Mouse (Mus musculus) heart, postnatal 25 days (tissue): ENCODE data around the gene Gm20390. TPM values are rescaled to one million over a fixed set of nuclear protein-coding genes. Genes with fewer than 3 reads are reported as not detected.

Experiments used
- DNase-seq: peaks from one replicate; pipeline ENCODE4 v3.0.0; 2022; ENCODE audit warnings: low spot score
- intact Hi-C: fragments of 180-260 bp; cut with DNase I; formaldehyde crosslinking; loops from one replicate; pipeline ENCODE4 v1.15.1; 2025
- total RNA-seq, 2 experiments: library from RNA; stranded (reverse); gene quantifications; 2 replicates each; pipeline ENCODE4 v1.2.3; 2021

Gene Gm20390
- total RNA-seq = 10 to 100 TPM; 15.9 to 21.2 TPM

DNA sequence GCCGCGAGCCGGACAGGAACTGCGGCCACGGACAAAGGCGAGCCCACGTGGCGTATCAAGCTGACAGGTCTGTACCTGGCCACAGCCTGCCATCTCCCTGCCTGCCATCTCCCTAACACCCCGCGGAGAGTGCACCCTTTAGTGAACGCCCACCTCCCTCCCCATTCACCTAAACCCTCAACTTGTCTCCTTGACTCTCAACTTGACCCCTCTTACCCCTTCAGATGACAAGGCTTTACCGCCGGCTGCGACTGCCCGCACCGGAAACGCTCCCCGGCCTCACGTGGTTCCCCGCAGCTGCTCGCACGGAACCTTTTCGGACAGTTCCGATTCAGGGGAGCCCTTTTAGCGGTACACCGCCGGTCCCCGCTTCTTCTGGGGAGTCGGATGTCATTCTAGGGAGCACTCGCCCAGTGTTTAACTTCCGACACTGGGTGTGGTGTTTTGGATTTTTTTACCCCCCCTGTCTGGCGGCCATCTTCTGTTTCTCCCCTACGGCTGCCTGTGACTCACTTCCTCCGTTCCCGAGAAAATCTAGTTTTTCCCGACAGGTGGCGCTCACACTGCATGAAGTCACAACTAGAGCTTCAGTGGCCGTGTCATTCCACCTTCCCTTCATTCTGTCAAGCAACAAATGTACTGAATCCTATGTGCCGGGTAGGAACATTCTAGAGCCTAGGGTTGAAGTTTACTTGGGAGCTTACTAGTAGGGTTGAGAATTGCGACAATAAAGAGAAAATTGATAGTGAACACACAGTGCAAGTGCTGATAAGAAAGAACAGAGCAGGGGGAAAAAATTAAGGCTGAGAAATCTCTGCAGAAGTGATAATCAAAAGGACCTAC, at the start of gene Gm20390, which contains the start of gene Nme1:
Gene Gm20390, minus strand, starts transcription at position 289 of the 843 bp plus-strand sequence.
Gene Nme1, minus strand, starts transcription at position 517 of the 843 bp plus-strand sequence.
- intact Hi-C loops = loop anchor here (1.0 to 5.0 kb wide), 3 partner anchors 27 to 118 kb away; no protein-coding TSS in a partner anchor
- DNase-seq = peak; percentile 91

- DNase-seq = no peak
- intact Hi-C loops = no loop called here
Measured at GRCm38 (mm10) chr11:94003346-94003745, 35.3 kb upstream of the Gm20390 start.

DNA sequence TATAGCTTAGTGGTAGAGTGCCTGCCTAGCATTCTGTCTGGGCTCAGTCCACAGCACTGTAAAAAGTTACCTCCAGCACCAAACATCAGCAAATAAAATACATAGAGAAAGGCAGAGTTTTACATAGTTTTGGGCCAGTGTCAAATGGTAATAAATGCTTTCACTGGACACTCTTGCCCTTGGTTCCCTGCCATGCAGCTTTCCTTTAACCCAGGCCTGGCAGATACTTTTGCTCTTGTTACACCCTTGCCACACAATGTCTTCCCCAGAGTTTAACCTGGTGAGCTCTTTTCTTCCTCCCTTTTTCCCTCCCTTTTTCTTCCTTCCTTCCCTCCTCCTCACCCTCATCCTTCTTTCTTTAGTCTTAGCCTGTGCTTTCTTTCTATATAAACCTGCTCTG, 31.2 kb upstream of the Gm20390 start:
- intact Hi-C loops = loop anchor here (5.0 kb wide), 1 partner anchor 42 kb away; the partner anchor contains the start of gene Nme2
- DNase-seq = no peak

DNA sequence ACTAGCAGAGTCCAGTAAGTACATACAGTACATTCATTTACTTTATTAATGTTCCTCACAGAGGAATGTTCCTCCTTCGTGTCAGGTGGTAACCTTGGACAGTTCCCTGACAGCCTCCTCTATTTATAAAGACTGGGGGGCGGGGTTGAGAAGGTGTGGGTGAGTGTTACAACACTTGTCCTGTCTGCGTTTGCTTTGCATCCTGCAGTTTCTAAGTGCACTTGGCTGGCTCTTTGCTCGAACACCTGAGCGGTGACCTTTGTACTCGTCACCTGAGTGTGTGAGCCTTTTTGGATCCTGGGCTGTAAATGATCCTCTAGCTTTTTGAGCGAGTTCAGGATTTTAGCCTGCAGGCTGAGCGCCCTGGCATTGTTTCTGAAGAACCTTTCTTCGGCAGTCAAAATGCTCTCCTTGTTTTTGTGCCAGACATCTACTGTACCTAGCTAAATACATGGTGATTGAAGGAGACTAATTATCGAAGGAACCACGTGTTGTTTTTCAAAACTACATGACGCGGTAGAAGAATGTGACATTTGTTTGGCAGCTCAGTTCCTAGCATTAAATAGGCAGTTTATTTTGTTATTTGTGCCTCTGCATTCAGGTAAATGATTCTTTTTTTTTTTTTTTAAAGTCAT, 29.2 kb upstream of the Gm20390 start:
- intact Hi-C loops = loop anchor here (5.0 kb wide), 1 partner anchor 40 kb away; the partner anchor contains the start of gene Nme2
- peak; percentile 7 for DNase-seq

GRCm38 (mm10) chr11:93996306-93997140, 28.4 kb upstream of the Gm20390 start:
- peak; percentile 32 for DNase-seq
- intact Hi-C loops = loop anchor here (5.0 kb wide), 1 partner anchor 39 kb away; the partner anchor contains the start of gene Nme2

- peak; percentile 93 for DNase-seq
- intact Hi-C loops = loop anchor here (2.0 to 5.0 kb wide), 2 partner anchors 27 to 39 kb away; partner anchors contain the start of genes Gm20390, Nme1 and Nme2
Measured at GRCm38 (mm10) chr11:93995720-93996305, 27.7 kb upstream of the Gm20390 start, which contains the start of gene Spag9. TSS of gene Spag9 (plus strand) at chr11:93996091.

DNA sequence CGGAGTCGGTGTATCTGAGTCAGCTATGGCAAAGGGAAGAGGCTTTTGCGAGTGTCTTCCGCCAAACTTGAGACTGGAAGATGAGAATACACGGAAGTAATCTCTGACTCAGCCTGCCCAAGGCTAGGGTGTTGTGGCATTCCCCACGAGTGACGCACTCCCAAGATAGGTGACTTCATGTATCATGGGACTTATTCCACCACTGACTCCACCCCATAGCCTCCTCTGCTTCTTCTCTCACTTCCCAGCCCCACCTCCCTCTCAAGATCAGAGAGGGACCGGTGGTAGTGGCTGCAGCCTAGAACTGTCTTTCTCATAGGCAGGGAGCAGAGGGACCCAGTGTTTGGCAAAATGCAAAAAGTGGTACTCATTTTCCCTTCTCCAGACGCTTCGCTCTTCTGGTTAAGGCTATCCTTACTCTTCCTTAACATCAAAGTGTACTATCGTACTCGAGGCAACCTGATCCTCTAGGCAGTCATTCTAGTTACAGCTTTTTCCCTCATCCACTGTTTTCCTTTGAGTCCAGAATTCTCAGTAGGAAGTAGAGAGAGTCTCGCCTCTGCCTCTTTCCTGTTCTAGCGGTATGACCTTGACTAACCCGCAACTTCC, 27.1 kb upstream of the Gm20390 start:
- peak; percentile 89 for DNase-seq
- intact Hi-C loops = loop anchor here (2.0 to 5.0 kb wide), 2 partner anchors 26 to 38 kb away; partner anchors contain the start of genes Gm20390, Nme1 and Nme2

- intact Hi-C loops = loop anchor here (2.0 kb wide), 1 partner anchor 26 kb away; the partner anchor contains the start of genes Gm20390 and Nme1
- DNase-seq = no peak
Measured at GRCm38 (mm10) chr11:93994531-93994930, 26.4 kb upstream of the Gm20390 start.

DNA sequence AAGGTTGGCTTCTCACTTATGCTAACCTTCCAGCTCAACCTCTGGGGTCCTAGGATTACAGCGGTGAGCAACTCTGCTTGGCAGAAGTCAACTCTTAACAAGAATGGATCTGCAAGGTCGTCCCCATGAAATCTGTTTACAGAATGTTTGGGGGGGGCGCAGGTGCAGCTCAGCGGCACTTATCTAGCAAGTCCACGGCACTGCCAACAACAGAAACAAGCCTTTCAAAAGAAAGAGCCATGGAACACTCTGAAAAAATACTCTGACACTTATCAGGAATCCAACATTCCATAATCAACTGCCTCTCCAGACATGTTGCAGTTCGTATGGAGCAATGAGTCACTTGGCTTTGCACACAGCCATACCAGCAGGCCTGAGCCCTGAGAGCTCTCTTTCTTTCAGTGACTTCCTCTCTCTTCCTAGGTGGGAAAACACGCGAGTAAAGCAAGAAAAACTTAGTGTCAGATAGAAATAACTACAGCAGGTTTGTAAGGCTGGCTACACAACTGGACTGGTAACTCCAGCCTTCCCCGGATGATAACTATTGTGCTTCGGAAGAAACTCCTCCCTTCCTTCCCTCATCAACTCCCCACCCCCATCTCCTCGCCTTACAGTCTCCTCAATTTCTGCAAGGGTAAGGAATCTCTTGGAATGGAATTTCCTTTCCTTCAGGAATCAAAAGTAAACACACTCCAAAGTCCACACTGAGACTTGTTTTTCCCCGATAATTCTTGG, 20.4 kb upstream of the Gm20390 start:
- intact Hi-C loops = no loop called here
- DNase-seq = no peak

- intact Hi-C loops = loop anchor here (1.0 kb wide), 1 partner anchor 18 kb away; no protein-coding TSS in a partner anchor
- peak; percentile 39 for DNase-seq
Measured at GRCm38 (mm10) chr11:93987625-93988327, 19.7 kb upstream of the Gm20390 start.

- intact Hi-C loops = loop anchor here (1.0 kb wide), 1 partner anchor 18 kb away; no protein-coding TSS in a partner anchor
Measured at GRCm38 (mm10) chr11:93987026-93987425, 18.9 kb upstream of the Gm20390 start.

GRCm38 (mm10) chr11:93986298-93986697, 18.2 kb upstream of the Gm20390 start:
- intact Hi-C loops = no loop called here
- no peak for DNase-seq

More at GRCm38 (mm10) chr11:93987026-93987425, 18.9 kb upstream of the Gm20390 start:
- DNase-seq = no peak

DNA sequence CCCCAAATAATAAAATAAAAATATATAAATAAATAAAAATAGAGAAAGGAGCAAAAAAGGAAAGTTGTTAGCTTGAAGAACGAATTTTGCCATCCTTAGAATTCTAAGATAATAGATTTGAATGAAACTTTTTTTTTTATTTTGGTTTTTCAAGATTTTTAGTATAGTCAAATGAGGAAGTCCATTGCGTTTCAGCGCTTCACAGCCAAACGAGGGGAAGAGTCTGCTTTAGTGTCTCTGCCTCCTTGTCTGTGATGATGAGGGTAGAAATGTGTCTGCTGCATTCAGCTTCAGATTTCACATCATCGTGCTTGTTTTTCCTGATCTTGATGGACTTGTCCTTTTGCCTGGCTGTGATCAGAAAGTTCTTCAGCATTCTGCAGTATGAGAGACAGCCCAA, 17.2 kb upstream of the Gm20390 start:
- no peak for DNase-seq

GRCm38 (mm10) chr11:93984619-93985018, 16.5 kb upstream of the Gm20390 start:
- no peak for DNase-seq
- intact Hi-C loops = no loop called here

More for the DNA sequence above, 17.2 kb upstream of the Gm20390 start:
- intact Hi-C loops = no loop called here

- DNase-seq = no peak
- intact Hi-C loops = no loop called here
Measured at GRCm38 (mm10) chr11:93979502-93980049, 11.5 kb upstream of the Gm20390 start.

- no peak for DNase-seq
- intact Hi-C loops = no loop called here
Measured at GRCm38 (mm10) chr11:93972951-93973350, 4.9 kb upstream of the Gm20390 start.

DNA sequence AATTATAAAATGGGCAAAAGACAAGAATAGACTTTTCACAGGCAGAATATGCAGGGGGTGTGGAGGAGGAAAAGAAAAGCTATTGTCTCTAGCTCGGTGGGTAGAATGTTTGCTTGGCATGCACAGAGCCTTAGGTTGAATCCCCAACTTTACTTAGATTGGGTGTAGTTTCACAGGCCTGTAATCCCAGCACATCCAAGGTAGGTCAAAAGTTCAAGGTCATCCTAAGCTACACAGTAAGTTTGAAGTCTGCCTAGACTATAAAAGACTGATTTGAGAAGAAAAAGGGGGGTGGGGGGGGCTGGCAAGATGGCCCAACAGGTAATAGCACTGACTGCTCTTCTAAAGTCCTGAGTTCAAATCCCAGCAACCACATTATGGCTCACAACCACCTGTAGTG, 1.7 kb upstream of the Gm20390 start:
- intact Hi-C loops = loop anchor here (1.0 to 5.0 kb wide), 3 partner anchors 18 to 73 kb away; no protein-coding TSS in a partner anchor
- DNase-seq = no peak
